Mouse (Mus musculus): Measurements from ENCODE around the gene Prl4a1. TPM values are rescaled to one million over a fixed set of nuclear protein-coding genes. Genes with fewer than 3 reads are reported as not detected.
"Not testable (repeated sequence)": the region's sequence is repeated elsewhere in the genome, so short reads cannot be mapped to it uniquely, and the experiment has no call there.

The Prl4a1 gene
- polyA plus RNA-seq (2014; fragmentation: Nextera tagmentation; extraction: Ambion mirVana) = not detected in 2 replicates

GRCm38 (mm10) chr13:28015912-28016311, at the start of gene Prl4a1:
Prl4a1 (plus strand) TSS chr13:28016212.
- Histone ChIP-seq H3K4me2 (ENCODE audit: low read length) (no peak within 1 kb of the TSS), H3K9ac (ENCODE audit: low read length) (no peak within 1 kb of the TSS), H3K4me1 (ENCODE audit: control insufficient read depth in 2 of 2, insufficient read depth in 2 of 2, low read length in 2 of 2) (no peaks in the 10 kb centered on the region), H3K27me3 (ENCODE audit: control insufficient read depth, insufficient read depth, low read length) (no peaks in the 10 kb centered on the region), H3K27ac (replicated peaks in 1 of 2; ENCODE audit: control insufficient read depth in 1 of 2, insufficient read depth in 1 of 2, low read depth in 2 of 2, low read length in 2 of 2) (no peak within 1 kb of the TSS), H3K4me3 (ENCODE audit: control insufficient read depth in 1 of 2, insufficient read depth in 1 of 2, low read depth in 1 of 2, low read length in 2 of 2) (no peak within 1 kb of the TSS), H3K9me3 (ENCODE audit: control insufficient read depth, low read length) (no peaks in the 10 kb centered on the region), H3K36me3 (ENCODE audit: control insufficient read depth, insufficient read depth, low read length) (no peaks in the 10 kb centered on the region)
- ATAC-seq (ENCODE audit: insufficient number of reproducible peaks, insufficient read depth, low FRiP score, low read depth) = no peak
- 80% methylated on average over 3 of the region's 3 CpGs for WGBS

GRCm38 (mm10) chr13:27972931-27973330, 43.1 kb upstream of the Prl4a1 start:
- H3K4me3 ChIP-seq (ENCODE audit: control insufficient read depth in 1 of 2, insufficient read depth in 1 of 2, low read depth in 1 of 2, low read length in 2 of 2) = no peak overlapping the region
- H3K27me3 ChIP-seq (ENCODE audit: control insufficient read depth, insufficient read depth, low read length) = no peaks in the 10 kb centered on the region
- no peak for ATAC-seq (ENCODE audit: insufficient number of reproducible peaks, insufficient read depth, low FRiP score, low read depth)
- H3K27ac ChIP-seq (replicated peaks in 1 of 2; ENCODE audit: control insufficient read depth in 1 of 2, insufficient read depth in 1 of 2, low read depth in 2 of 2, low read length in 2 of 2) = no peak overlapping the region
- no peak overlapping the region for H3K4me2 ChIP-seq (ENCODE audit: low read length)
- no peaks in the 10 kb centered on the region for H3K9me3 ChIP-seq (ENCODE audit: control insufficient read depth, low read length)
- no peak overlapping the region for H3K9ac ChIP-seq (ENCODE audit: low read length)
- no peaks in the 10 kb centered on the region for H3K36me3 ChIP-seq (ENCODE audit: control insufficient read depth, insufficient read depth, low read length)
- 74% methylated on average over 1 of the region's 1 CpGs for WGBS
- H3K4me1 ChIP-seq (ENCODE audit: control insufficient read depth in 2 of 2, insufficient read depth in 2 of 2, low read length in 2 of 2) = no peaks in the 10 kb centered on the region

GRCm38 (mm10) chr13:27974281-27974680, 41.7 kb upstream of the Prl4a1 start:
- not testable (repeated sequence) for ATAC-seq (ENCODE audit: insufficient number of reproducible peaks, insufficient read depth, low FRiP score, low read depth); H3K4me2 ChIP-seq (ENCODE audit: low read length); H3K36me3 ChIP-seq (ENCODE audit: control insufficient read depth, insufficient read depth, low read length); H3K4me3 ChIP-seq (ENCODE audit: control insufficient read depth in 1 of 2, insufficient read depth in 1 of 2, low read depth in 1 of 2, low read length in 2 of 2); H3K9me3 ChIP-seq (ENCODE audit: control insufficient read depth, low read length); H3K4me1 ChIP-seq (ENCODE audit: control insufficient read depth in 2 of 2, insufficient read depth in 2 of 2, low read length in 2 of 2); H3K27ac ChIP-seq (replicated peaks in 1 of 2; ENCODE audit: control insufficient read depth in 1 of 2, insufficient read depth in 1 of 2, low read depth in 2 of 2, low read length in 2 of 2); H3K9ac ChIP-seq (ENCODE audit: low read length); H3K27me3 ChIP-seq (ENCODE audit: control insufficient read depth, insufficient read depth, low read length)
- WGBS = 61% methylated on average over 2 of the region's 2 CpGs

GRCm38 (mm10) chr13:27977646-27978045, 38.4 kb upstream of the Prl4a1 start:
- H3K27me3 ChIP-seq (ENCODE audit: control insufficient read depth, insufficient read depth, low read length) = no peaks in the 10 kb centered on the region
- no peak overlapping the region for H3K4me3 ChIP-seq (ENCODE audit: control insufficient read depth in 1 of 2, insufficient read depth in 1 of 2, low read depth in 1 of 2, low read length in 2 of 2)
- ATAC-seq (ENCODE audit: insufficient number of reproducible peaks, insufficient read depth, low FRiP score, low read depth) = no peak
- no peak overlapping the region for H3K4me2 ChIP-seq (ENCODE audit: low read length)
- no peak overlapping the region for H3K9ac ChIP-seq (ENCODE audit: low read length)
- H3K27ac ChIP-seq (replicated peaks in 1 of 2; ENCODE audit: control insufficient read depth in 1 of 2, insufficient read depth in 1 of 2, low read depth in 2 of 2, low read length in 2 of 2) = no peak overlapping the region
- WGBS = 86% methylated on average over 2 of the region's 2 CpGs
- H3K9me3 ChIP-seq (ENCODE audit: control insufficient read depth, low read length) = no peaks in the 10 kb centered on the region
- H3K4me1 ChIP-seq (ENCODE audit: control insufficient read depth in 2 of 2, insufficient read depth in 2 of 2, low read length in 2 of 2) = no peaks in the 10 kb centered on the region
- H3K36me3 ChIP-seq (ENCODE audit: control insufficient read depth, insufficient read depth, low read length) = no peaks in the 10 kb centered on the region

- H3K4me1 ChIP-seq (ENCODE audit: control insufficient read depth in 2 of 2, insufficient read depth in 2 of 2, low read length in 2 of 2); H3K9me3 ChIP-seq (ENCODE audit: control insufficient read depth, low read length); H3K9ac ChIP-seq (ENCODE audit: low read length); H3K4me3 ChIP-seq (ENCODE audit: control insufficient read depth in 1 of 2, insufficient read depth in 1 of 2, low read depth in 1 of 2, low read length in 2 of 2); ATAC-seq (ENCODE audit: insufficient number of reproducible peaks, insufficient read depth, low FRiP score, low read depth); H3K27me3 ChIP-seq (ENCODE audit: control insufficient read depth, insufficient read depth, low read length); H3K27ac ChIP-seq (replicated peaks in 1 of 2; ENCODE audit: control insufficient read depth in 1 of 2, insufficient read depth in 1 of 2, low read depth in 2 of 2, low read length in 2 of 2); H3K36me3 ChIP-seq (ENCODE audit: control insufficient read depth, insufficient read depth, low read length); H3K4me2 ChIP-seq (ENCODE audit: low read length): not testable (repeated sequence)
- 66% methylated on average over 3 of the region's 3 CpGs for WGBS
These were observed 19.5 kb upstream of the Prl4a1 start for GRCm38 (mm10) chr13:27996557-27996956.

GRCm38 (mm10) chr13:28029330-28029729, 13.3 kb downstream of the Prl4a1 start:
- no peaks in the 10 kb centered on the region for H3K27me3 ChIP-seq (ENCODE audit: control insufficient read depth, insufficient read depth, low read length)
- H3K4me1 ChIP-seq (ENCODE audit: control insufficient read depth in 2 of 2, insufficient read depth in 2 of 2, low read length in 2 of 2) = no peaks in the 10 kb centered on the region
- no peak overlapping the region for H3K9ac ChIP-seq (ENCODE audit: low read length)
- no peaks in the 10 kb centered on the region for H3K36me3 ChIP-seq (ENCODE audit: control insufficient read depth, insufficient read depth, low read length)
- no peak for ATAC-seq (ENCODE audit: insufficient number of reproducible peaks, insufficient read depth, low FRiP score, low read depth)
- H3K4me3 ChIP-seq (ENCODE audit: control insufficient read depth in 1 of 2, insufficient read depth in 1 of 2, low read depth in 1 of 2, low read length in 2 of 2) = no peak overlapping the region
- H3K4me2 ChIP-seq (ENCODE audit: low read length) = no peak overlapping the region
- no peak overlapping the region for H3K27ac ChIP-seq (replicated peaks in 1 of 2; ENCODE audit: control insufficient read depth in 1 of 2, insufficient read depth in 1 of 2, low read depth in 2 of 2, low read length in 2 of 2)
- H3K9me3 ChIP-seq (ENCODE audit: control insufficient read depth, low read length) = no peaks in the 10 kb centered on the region

GRCm38 (mm10) chr13:28069315-28069714, 53.3 kb downstream of the Prl4a1 start:
- Histone ChIP-seq H3K36me3 (ENCODE audit: control insufficient read depth, insufficient read depth, low read length) (no peaks in the 10 kb centered on the region), H3K27me3 (ENCODE audit: control insufficient read depth, insufficient read depth, low read length) (no peaks in the 10 kb centered on the region), H3K4me3 (ENCODE audit: control insufficient read depth in 1 of 2, insufficient read depth in 1 of 2, low read depth in 1 of 2, low read length in 2 of 2) (no peak overlapping the region), H3K4me1 (ENCODE audit: control insufficient read depth in 2 of 2, insufficient read depth in 2 of 2, low read length in 2 of 2) (no peaks in the 10 kb centered on the region), H3K9me3 (ENCODE audit: control insufficient read depth, low read length) (no peaks in the 10 kb centered on the region), H3K4me2 (ENCODE audit: low read length) (no peak overlapping the region), H3K27ac (replicated peaks in 1 of 2; ENCODE audit: control insufficient read depth in 1 of 2, insufficient read depth in 1 of 2, low read depth in 2 of 2, low read length in 2 of 2) (no peak overlapping the region), H3K9ac (ENCODE audit: low read length) (no peak overlapping the region)
- ATAC-seq (ENCODE audit: insufficient number of reproducible peaks, insufficient read depth, low FRiP score, low read depth) = no peak
- 76% methylated on average over 3 of the region's 3 CpGs for WGBS

All from heart, embryonic 14.5 days (tissue).